Mouse (Mus musculus): ENCODE data around the gene R3hdm4. TPM values are rescaled to one million over a fixed set of nuclear protein-coding genes. Genes with fewer than 3 reads are reported as not detected.
A peak's percentile ranks its signal among the peaks of the same experiment; 100 is the strongest.
"Not testable (repeated sequence)": the region's sequence is repeated elsewhere in the genome, so short reads cannot be mapped to it uniquely, and the experiment has no call there.

Gene R3hdm4
- polyA plus RNA-seq, 1 experiment from 2014 or later = 108 TPM

DNA sequence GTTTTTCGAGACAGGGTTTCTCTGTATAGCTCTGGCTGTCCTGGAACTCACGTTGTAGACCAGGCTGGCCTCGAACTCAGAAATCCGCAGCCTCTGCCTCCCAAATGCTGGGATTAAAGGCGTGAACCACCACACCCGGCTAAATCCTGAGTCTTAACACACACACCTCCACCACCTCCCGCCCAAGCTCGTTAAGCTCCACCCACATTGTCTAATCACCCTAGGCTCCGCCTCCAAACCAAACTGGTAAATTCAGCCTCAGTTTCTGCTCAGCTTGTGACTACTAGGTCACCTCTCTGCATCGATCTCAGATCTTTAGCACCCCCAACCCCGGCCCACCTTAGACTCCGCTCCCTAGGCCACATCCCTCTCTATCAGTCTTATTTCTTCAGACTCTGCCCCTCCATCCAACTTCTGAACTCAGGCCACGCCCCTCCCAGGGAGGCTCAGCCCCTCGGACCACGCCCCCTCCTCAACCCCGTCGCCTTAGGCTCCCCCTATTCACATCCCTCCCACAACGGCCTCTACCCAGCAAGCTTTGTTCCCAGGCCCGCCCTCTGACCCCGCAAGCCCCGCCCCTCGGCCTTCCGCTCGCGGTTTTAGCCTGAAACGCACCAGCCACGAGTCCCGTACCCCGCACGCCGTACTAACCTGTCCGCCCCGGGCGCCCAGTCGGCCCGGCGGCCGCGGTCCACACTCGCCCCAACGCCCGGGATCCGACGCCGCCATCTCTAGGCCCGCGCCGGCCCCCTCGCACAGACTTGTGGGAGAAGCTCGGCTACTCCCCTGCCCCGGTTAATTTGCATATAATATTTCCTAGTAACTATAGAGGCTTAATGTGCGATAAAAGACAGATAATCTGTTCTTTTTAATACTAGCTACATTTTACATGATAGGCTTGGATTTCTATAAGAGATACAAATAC, 12.6 kb downstream of the R3hdm4 start, which contains the start of gene Med16:
Med16 (minus strand) TSS at position 757 of the 925 bp plus-strand sequence.
- H3K4me1 ChIP-seq (replicated peaks) = peaks cover 15% of the 10 kb centered on the region
- peak within 1 kb of the TSS; percentile 93 for H3K9ac ChIP-seq
- H3K27me3 ChIP-seq (replicated peaks) = no peaks in the 10 kb centered on the region
- peak within 1 kb of the TSS; percentile 97 for H3K27ac ChIP-seq
- no peaks in the 10 kb centered on the region for H3K9me3 ChIP-seq
- H3K36me3 ChIP-seq = peaks cover 33% of the 10 kb centered on the region
- peak; percentile 97 for ATAC-seq
- WGBS = 1% methylated on average over 52 of the region's 52 CpGs
- H3K4me3 ChIP-seq (replicated peaks) = peak within 1 kb of the TSS; percentile 81
- peak within 1 kb of the TSS; percentile 64 for H3K4me2 ChIP-seq (replicated peaks)

DNA sequence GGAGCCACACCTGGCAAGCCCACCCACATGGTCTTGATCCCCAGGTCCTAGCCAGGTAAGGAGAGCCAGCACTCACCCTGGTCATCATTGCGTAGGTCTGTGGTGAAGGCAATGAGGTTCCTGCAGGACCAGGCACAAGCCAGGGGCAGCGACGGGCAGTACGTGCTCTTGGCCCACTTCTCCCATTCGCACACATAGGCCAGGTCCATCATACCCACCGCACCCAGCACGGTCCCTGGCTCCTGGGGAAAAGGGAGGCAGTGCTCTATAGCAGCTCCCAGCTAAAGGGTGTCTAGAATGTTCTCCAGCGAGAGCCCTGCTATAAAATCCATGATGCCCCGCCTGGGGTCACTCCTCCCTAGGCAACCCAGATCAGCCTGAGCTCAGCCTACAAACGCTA, 13.6 kb downstream of the R3hdm4 start:
- 90% methylated on average over 10 of the region's 10 CpGs for WGBS
- peaks cover 37% of the 10 kb centered on the region for H3K36me3 ChIP-seq

DNA sequence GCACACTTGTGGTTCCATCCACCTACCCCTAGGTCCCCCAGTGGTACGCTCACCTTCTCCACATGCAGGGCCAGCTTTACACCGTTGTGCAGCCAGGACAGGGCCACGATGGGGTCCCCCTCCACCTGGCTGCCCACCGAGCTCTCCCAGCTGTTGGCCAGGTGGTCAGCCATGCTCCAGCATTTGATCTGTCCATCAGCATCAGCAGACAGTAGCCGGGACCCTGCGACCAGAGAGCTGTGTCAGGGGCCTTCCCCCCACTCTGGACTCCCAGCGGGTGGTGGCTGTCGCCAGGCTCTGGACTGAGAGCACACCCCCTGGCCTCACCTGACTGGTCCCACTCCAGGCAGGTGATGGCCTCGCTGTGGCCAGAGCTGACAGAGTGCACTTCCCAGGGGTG, 14.3 kb downstream of the R3hdm4 start:
- Histone ChIP-seq H3K36me3 (peaks cover 35% of the 10 kb centered on the region), H3K9me3 (no peaks in the 10 kb centered on the region), H3K9ac (no peak overlapping the region), H3K27ac (no peak overlapping the region), H3K27me3 (replicated peaks) (no peaks in the 10 kb centered on the region), H3K4me2 (replicated peaks) (no peak overlapping the region), H3K4me3 (replicated peaks) (no peak overlapping the region), H3K4me1 (replicated peaks) (peaks cover 10% of the 10 kb centered on the region)
- no peak for ATAC-seq
- WGBS = 94% methylated on average over 9 of the region's 9 CpGs

More for the DNA sequence above, 13.6 kb downstream of the R3hdm4 start:
- Histone ChIP-seq H3K9me3 (no peaks in the 10 kb centered on the region), H3K4me1 (replicated peaks) (peaks cover 12% of the 10 kb centered on the region), H3K27ac (no peak overlapping the region), H3K4me2 (replicated peaks) (peak overlapping the region; percentile 64; the same call in 1 of the 2 replicates), H3K4me3 (replicated peaks) (no peak overlapping the region), H3K27me3 (replicated peaks) (no peaks in the 10 kb centered on the region), H3K9ac (no peak overlapping the region)
- ATAC-seq = no peak

DNA sequence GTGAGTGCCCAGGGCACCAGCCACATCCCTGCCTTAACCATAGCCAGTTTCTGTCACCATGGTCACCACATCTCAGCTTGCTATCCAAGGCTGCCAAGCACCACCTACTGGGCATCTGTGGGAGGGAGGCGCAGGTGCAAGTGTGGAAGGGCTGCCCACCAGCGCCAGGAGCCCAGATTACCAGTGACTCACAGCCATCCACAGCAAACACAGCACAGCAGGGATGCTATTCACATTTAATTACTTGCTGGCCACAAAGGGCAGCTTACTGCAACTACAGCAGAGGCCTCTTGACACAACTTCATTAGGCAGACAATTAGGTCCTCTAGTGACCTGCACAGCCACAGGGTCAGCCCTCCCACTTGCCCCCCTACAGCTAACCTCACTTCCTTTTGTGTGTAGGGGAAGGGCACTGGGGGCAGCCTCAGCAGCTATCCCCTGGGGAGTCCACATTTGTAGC, 20.0 kb downstream of the R3hdm4 start:
- no peak overlapping the region for H3K4me2 ChIP-seq (replicated peaks)
- no peak overlapping the region for H3K27ac ChIP-seq
- H3K9ac ChIP-seq = no peak overlapping the region
- H3K9me3 ChIP-seq = no peaks in the 10 kb centered on the region
- H3K36me3 ChIP-seq = peaks cover 34% of the 10 kb centered on the region
- H3K4me1 ChIP-seq (replicated peaks) = peaks cover 15% of the 10 kb centered on the region
- WGBS = 68% methylated on average over 2 of the region's 2 CpGs
- H3K4me3 ChIP-seq (replicated peaks) = no peak overlapping the region
- ATAC-seq = no peak
- no peaks in the 10 kb centered on the region for H3K27me3 ChIP-seq (replicated peaks)

DNA sequence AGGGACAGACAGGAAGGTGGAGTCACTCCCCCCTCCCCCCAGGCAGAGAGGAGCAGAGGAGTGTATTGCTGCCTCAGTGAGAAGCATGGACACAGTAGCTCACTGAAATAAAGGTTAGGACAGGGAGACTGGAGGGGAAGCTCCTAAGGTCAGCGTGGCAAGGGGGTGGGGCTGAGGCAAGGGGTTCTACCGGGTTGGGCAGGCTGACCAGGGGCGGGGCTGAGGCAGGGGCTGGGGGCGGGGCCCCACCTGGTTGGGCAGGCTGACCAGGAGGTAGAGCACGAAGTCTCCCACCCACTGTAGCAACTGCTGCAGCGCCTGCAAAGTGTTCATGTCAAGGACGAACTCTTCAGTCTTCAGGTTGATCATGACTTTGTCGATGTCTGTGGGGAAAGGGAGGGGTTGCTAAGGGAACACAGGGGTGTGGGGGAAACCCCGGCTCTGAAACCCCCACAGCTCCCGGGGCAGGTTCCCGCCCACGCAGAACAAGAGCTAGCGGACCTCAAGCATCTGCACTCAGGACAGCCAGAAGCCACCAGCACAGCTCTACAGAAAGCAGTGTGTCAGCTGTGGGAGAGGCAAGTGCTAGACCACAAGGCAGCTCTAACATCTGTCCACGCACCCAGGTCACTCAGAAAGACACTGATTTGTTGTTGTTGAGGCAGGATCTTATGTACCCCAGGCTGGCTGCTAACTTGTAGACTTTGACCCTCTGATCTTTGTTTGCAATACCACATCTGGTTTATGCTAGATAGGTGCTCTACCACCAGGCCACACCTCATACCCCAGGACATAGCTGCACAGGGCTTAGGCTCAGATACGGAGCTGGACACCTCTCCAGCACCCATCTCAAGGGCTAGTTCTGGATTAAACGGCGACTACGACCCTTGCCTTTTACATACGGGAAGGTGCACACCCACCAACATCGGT, 23.4 kb downstream of the R3hdm4 start:
- H3K27ac ChIP-seq = no peak overlapping the region
- H3K27me3 ChIP-seq (replicated peaks) = no peaks in the 10 kb centered on the region
- H3K4me1 ChIP-seq (replicated peaks) = peaks cover 15% of the 10 kb centered on the region
- H3K4me3 ChIP-seq (replicated peaks) = no peak overlapping the region
- no peak overlapping the region for H3K4me2 ChIP-seq (replicated peaks)
- ATAC-seq = peak; percentile 49
- 42% methylated on average over 20 of the region's 20 CpGs for WGBS
- peaks cover 26% of the 10 kb centered on the region for H3K36me3 ChIP-seq
- no peaks in the 10 kb centered on the region for H3K9me3 ChIP-seq
- H3K9ac ChIP-seq = no peak overlapping the region

DNA sequence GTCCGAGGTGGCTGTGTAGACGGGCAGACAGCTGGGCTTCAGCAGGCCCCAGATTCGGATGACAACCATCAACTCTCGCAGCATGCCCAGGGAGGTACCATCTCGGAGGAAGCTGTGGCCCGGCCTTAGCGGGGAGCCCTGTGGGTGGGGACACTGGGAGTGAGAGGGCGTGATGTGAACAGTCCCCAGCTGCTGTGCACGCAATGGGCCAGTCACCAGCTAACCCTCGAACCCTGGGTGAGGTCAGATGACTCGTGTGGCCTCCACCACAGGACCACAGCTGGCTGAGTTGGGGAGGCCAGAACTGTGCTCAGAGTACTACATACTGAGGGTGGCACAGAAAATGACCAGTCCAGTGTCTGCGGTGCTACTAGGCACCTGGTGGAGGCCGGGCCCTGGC, 24.2 kb downstream of the R3hdm4 start:
- ATAC-seq = peak; percentile 9; the same call in 1 of the 2 replicates
- Histone ChIP-seq H3K9me3 (no peaks in the 10 kb centered on the region), H3K4me3 (replicated peaks) (no peak overlapping the region), H3K36me3 (peaks cover 25% of the 10 kb centered on the region), H3K4me1 (replicated peaks) (peaks cover 15% of the 10 kb centered on the region), H3K4me2 (replicated peaks) (no peak overlapping the region), H3K9ac (no peak overlapping the region), H3K27ac (no peak overlapping the region), H3K27me3 (replicated peaks) (no peaks in the 10 kb centered on the region)
- WGBS = 83% methylated on average over 13 of the region's 13 CpGs

DNA sequence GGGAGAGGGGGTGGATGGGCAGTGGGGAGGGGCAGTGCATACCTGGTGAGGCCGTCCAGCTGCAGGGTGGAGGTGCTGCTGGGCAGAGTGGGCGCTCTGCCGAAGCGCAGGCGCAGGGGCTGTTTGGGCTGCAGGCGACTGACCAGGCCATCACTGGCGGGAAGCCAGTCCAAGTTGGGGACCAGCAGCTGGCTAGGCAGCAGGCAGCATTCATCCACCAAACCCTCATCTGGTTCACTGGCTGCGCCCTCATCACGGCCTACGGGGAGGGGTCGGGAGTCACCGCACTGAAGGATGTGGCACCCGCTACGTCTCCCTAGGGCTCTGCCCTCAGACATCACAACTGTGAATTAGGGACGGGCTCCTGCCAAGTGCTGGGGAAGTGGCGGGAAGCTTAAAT, 24.7 kb downstream of the R3hdm4 start:
- H3K4me1 ChIP-seq (replicated peaks) = peaks cover 15% of the 10 kb centered on the region
- no peaks in the 10 kb centered on the region for H3K9me3 ChIP-seq
- 89% methylated on average over 16 of the region's 16 CpGs for WGBS
- H3K9ac ChIP-seq = no peak overlapping the region
- no peak overlapping the region for H3K27ac ChIP-seq
- no peaks in the 10 kb centered on the region for H3K27me3 ChIP-seq (replicated peaks)
- ATAC-seq = no peak
- peaks cover 25% of the 10 kb centered on the region for H3K36me3 ChIP-seq
- no peak overlapping the region for H3K4me3 ChIP-seq (replicated peaks)
- H3K4me2 ChIP-seq (replicated peaks) = no peak overlapping the region

DNA sequence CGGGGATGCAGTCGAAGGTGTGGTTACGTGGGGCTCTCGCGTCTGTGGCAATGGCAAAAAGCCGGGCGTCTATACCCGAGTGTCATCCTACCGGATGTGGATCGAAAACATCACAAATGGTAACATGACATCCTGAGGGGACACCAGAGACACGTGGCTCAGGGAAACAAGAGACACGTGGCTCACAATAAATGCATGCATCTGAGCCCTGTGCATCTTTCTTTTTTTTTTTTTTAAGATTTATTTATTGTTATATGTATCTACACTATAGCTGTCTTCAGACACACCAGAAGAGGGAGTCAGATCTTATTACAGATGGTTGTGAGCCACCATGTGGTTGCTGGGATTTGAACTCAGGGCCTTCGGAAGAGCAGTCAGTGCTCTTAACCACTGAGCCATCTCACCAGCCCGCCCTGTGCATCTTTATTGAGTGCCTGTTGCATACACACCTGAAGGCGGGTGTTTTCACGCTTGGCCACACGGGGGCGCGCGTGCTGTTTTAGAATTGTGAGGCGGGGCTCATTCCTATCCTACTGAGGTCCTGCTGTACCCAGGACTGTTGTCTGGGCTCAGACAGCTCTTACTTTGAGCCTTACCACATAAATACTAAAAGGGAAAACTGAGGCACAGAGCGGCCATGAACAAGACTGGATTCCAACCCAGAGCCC, 28.4 kb downstream of the R3hdm4 start:
- H3K4me1 ChIP-seq (replicated peaks); H3K9ac ChIP-seq; H3K4me3 ChIP-seq (replicated peaks); H3K27me3 ChIP-seq (replicated peaks); H3K27ac ChIP-seq; H3K4me2 ChIP-seq (replicated peaks); H3K9me3 ChIP-seq: not testable (repeated sequence)
- H3K36me3 ChIP-seq = peaks cover 13% of the 10 kb centered on the region; the same call in 1 of the 2 replicates
- WGBS = 44% methylated on average over 22 of the region's 22 CpGs
- peak; percentile 60 for ATAC-seq

DNA sequence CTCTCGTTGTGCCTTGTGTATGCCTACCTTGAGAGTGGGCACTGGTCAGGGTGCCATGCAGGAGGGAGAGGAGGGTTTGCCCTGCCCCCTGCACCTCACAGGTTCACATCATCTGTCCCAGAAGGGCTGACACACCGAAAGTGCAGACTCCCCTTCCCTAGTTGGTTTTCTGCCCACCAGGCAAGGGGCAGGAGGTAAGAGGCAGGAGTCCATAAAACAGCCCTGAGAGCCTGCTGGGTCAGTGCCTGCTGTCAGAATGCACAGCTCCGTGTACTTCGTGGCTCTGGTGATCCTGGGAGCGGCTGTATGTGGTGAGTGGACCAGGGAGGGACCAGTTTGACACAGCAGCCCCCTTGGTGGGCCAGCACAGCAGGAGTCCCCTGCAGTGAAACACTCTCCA, 30.3 kb downstream of the R3hdm4 start, which contains the start of gene Cfd:
Cfd (plus strand) TSS at position 184 of the 400 bp plus-strand sequence.
- 52% methylated on average over 5 of the region's 5 CpGs for WGBS

DNA sequence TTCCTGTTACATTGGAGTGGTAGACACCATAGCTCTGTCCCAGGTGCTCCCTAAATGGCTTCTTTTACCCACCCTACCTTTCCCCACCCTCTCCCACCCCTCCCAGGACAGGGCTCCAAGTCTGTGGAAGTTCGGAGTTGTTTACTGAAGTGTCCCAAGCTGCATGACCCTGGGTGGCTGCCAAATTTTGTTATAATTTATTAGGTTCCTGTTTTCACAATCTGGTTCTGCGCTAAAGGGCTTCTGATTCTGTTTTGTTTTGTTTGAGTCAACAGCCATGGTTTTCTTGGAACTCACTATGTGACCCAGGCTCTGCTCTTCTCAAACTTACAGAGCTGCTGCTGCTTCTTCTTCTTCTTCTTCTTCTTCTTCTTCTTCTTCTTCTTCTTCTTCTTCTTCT, 31.6 kb downstream of the R3hdm4 start:
- ATAC-seq = no peak
- H3K36me3 ChIP-seq = no peaks in the 10 kb centered on the region
- WGBS = 45% methylated on average over 2 of the region's 2 CpGs

More for the DNA sequence above, 30.3 kb downstream of the R3hdm4 start, which contains the start of gene Cfd:
- Histone ChIP-seq H3K4me3 (replicated peaks) (no peak within 1 kb of the TSS), H3K27me3 (replicated peaks) (no peaks in the 10 kb centered on the region), H3K36me3 (peaks cover 7% of the 10 kb centered on the region; the same call in 1 of the 2 replicates), H3K4me1 (replicated peaks) (no peaks in the 10 kb centered on the region), H3K4me2 (replicated peaks) (no peak within 1 kb of the TSS), H3K9me3 (no peaks in the 10 kb centered on the region), H3K27ac (no peak within 1 kb of the TSS), H3K9ac (no peak within 1 kb of the TSS)
- ATAC-seq = no peak

DNA sequence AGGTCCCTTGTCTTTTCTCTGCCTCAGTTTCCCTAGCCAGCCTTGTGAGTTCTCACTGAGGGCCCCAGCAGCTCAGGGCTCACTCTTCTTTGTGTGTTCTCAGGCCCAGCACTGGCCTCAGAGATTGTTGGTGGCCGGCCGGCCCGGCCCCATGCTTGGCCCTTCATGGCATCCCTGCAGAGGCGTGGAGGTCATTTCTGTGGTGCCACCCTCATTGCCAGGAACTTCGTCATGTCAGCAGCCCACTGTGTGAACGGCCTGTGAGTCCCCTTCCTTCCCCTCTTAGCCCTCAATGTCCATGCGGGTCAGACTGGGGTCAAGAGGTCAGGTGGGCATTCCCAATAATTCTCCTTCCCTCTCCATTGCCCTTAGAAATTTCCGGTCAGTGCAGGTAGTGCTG, 34.4 kb downstream of the R3hdm4 start:
- Histone ChIP-seq H3K4me1 (replicated peaks) (peaks cover 18% of the 10 kb centered on the region), H3K9ac (no peak overlapping the region), H3K9me3 (no peaks in the 10 kb centered on the region), H3K36me3 (no peaks in the 10 kb centered on the region), H3K4me2 (replicated peaks) (no peak overlapping the region), H3K4me3 (replicated peaks) (no peak overlapping the region), H3K27me3 (replicated peaks) (no peaks in the 10 kb centered on the region; the same call in 1 of the 2 replicates), H3K27ac (no peak overlapping the region)
- no peak for ATAC-seq
- WGBS = 71% methylated on average over 8 of the region's 8 CpGs

More for the DNA sequence above, 31.6 kb downstream of the R3hdm4 start:
- H3K4me2 ChIP-seq (replicated peaks) = no peak overlapping the region
- H3K27me3 ChIP-seq (replicated peaks) = no peaks in the 10 kb centered on the region
- no peak overlapping the region for H3K4me3 ChIP-seq (replicated peaks)
- H3K4me1 ChIP-seq (replicated peaks) = no peaks in the 10 kb centered on the region
- H3K9me3 ChIP-seq = no peaks in the 10 kb centered on the region
- H3K9ac ChIP-seq = no peak overlapping the region
- no peak overlapping the region for H3K27ac ChIP-seq
